Mouse (Mus musculus): ENCODE data around the gene Antxr2. TPM values are rescaled to one million over a fixed set of nuclear protein-coding genes. Genes with fewer than 3 reads are reported as not detected.
A peak's percentile ranks its signal among the peaks of the same experiment; 100 is the strongest.

Antxr2 gene
- polyA plus RNA-seq, 1 experiment from 2014 or later = 7.0 TPM

- peak; percentile 72 for DNase-seq (ENCODE audit: low spot score)
- H3K4me3 ChIP-seq (ENCODE audit: low read depth, low read length) = peak overlapping the region; percentile 70
- H3K9ac ChIP-seq (ENCODE audit: low read depth, low read length) = peak overlapping the region; percentile 73
- peak; percentile 74 for ATAC-seq (replicated peaks; ENCODE audit: low FRiP score)
- peaks cover 4% of the 10 kb centered on the region; the same call in 1 of the 2 replicates for H3K27me3 ChIP-seq (replicated peaks; ENCODE audit: control insufficient read depth, insufficient read depth, low read length)
- WGBS = 1% methylated on average over 36 of the region's 36 CpGs
- no peaks in the 10 kb centered on the region for H3K36me3 ChIP-seq (ENCODE audit: control insufficient read depth, insufficient read depth, low read length)
- H3K4me2 ChIP-seq = peak overlapping the region; percentile 90
- peaks cover 2% of the 10 kb centered on the region; the same call in 1 of the 2 replicates for H3K4me1 ChIP-seq (replicated peaks; ENCODE audit: control insufficient read depth, insufficient read depth, low read length)
- peak overlapping the region; percentile 73 for H3K27ac ChIP-seq (ENCODE audit: low read depth, low read length)
- H3K9me3 ChIP-seq (ENCODE audit: control insufficient read depth, low read length) = no peaks in the 10 kb centered on the region
Measured at GRCm38 (mm10) chr5:98030091-98030901, 547 bp downstream of the Antxr2 start.

GRCm38 (mm10) chr5:98027688-98028389 is 3.0 kb downstream of the Antxr2 start:
- WGBS = 53% methylated on average over 8 of the region's 8 CpGs
- no peaks in the 10 kb centered on the region for H3K9me3 ChIP-seq (ENCODE audit: control insufficient read depth, low read length)
- peaks cover 2% of the 10 kb centered on the region; the same call in 1 of the 2 replicates for H3K4me1 ChIP-seq (replicated peaks; ENCODE audit: control insufficient read depth, insufficient read depth, low read length)
- H3K4me3 ChIP-seq (ENCODE audit: low read depth, low read length) = no peak overlapping the region
- H3K36me3 ChIP-seq (ENCODE audit: control insufficient read depth, insufficient read depth, low read length) = no peaks in the 10 kb centered on the region
- no peak overlapping the region for H3K9ac ChIP-seq (ENCODE audit: low read depth, low read length)
- no peak overlapping the region; the same call in 1 of the 2 replicates for H3K4me2 ChIP-seq
- H3K27me3 ChIP-seq (replicated peaks; ENCODE audit: control insufficient read depth, insufficient read depth, low read length) = peaks cover 4% of the 10 kb centered on the region; the same call in 1 of the 2 replicates
- DNase-seq (ENCODE audit: low spot score) (no peak), ATAC-seq (replicated peaks; ENCODE audit: low FRiP score) (no peak)
- H3K27ac ChIP-seq (ENCODE audit: low read depth, low read length) = no peak overlapping the region

GRCm38 (mm10) chr5:98025921-98026320 is 4.9 kb downstream of the Antxr2 start:
- DNase-seq (ENCODE audit: low spot score) (no peak), ATAC-seq (replicated peaks; ENCODE audit: low FRiP score) (no peak)
- Histone ChIP-seq H3K36me3 (ENCODE audit: control insufficient read depth, insufficient read depth, low read length) (no peaks in the 10 kb centered on the region), H3K27ac (ENCODE audit: low read depth, low read length) (no peak overlapping the region), H3K9me3 (ENCODE audit: control insufficient read depth, low read length) (no peaks in the 10 kb centered on the region), H3K4me2 (no peak overlapping the region), H3K9ac (ENCODE audit: low read depth, low read length) (no peak overlapping the region), H3K4me1 (replicated peaks; ENCODE audit: control insufficient read depth, insufficient read depth, low read length) (peaks cover 2% of the 10 kb centered on the region; the same call in 1 of the 2 replicates), H3K4me3 (ENCODE audit: low read depth, low read length) (no peak overlapping the region), H3K27me3 (replicated peaks; ENCODE audit: control insufficient read depth, insufficient read depth, low read length) (no peaks in the 10 kb centered on the region)
- WGBS = 87% methylated on average over 2 of the region's 2 CpGs

GRCm38 (mm10) chr5:98024545-98024944 is 6.3 kb downstream of the Antxr2 start:
- 85% methylated on average over 2 of the region's 2 CpGs for WGBS

GRCm38 (mm10) chr5:98021518-98021917 is 9.3 kb downstream of the Antxr2 start:
- no peaks in the 10 kb centered on the region for H3K36me3 ChIP-seq (ENCODE audit: control insufficient read depth, insufficient read depth, low read length)
- no peak overlapping the region for H3K4me2 ChIP-seq
- ATAC-seq (replicated peaks; ENCODE audit: low FRiP score) (no peak), DNase-seq (ENCODE audit: low spot score) (no peak)
- peaks cover 3% of the 10 kb centered on the region; the same call in 1 of the 2 replicates for H3K4me1 ChIP-seq (replicated peaks; ENCODE audit: control insufficient read depth, insufficient read depth, low read length)
- 91% methylated on average over 4 of the region's 4 CpGs for WGBS
- H3K27ac ChIP-seq (ENCODE audit: low read depth, low read length) = no peak overlapping the region
- no peak overlapping the region for H3K9ac ChIP-seq (ENCODE audit: low read depth, low read length)
- H3K27me3 ChIP-seq (replicated peaks; ENCODE audit: control insufficient read depth, insufficient read depth, low read length) = no peaks in the 10 kb centered on the region
- H3K4me3 ChIP-seq (ENCODE audit: low read depth, low read length) = no peak overlapping the region
- no peaks in the 10 kb centered on the region for H3K9me3 ChIP-seq (ENCODE audit: control insufficient read depth, low read length)

More at GRCm38 (mm10) chr5:98024545-98024944, 6.3 kb downstream of the Antxr2 start:
- ATAC-seq (replicated peaks; ENCODE audit: low FRiP score) (no peak), DNase-seq (ENCODE audit: low spot score) (no peak)
- Histone ChIP-seq H3K9me3 (ENCODE audit: control insufficient read depth, low read length) (no peaks in the 10 kb centered on the region), H3K27ac (ENCODE audit: low read depth, low read length) (no peak overlapping the region), H3K36me3 (ENCODE audit: control insufficient read depth, insufficient read depth, low read length) (no peaks in the 10 kb centered on the region), H3K4me1 (replicated peaks; ENCODE audit: control insufficient read depth, insufficient read depth, low read length) (peaks cover 2% of the 10 kb centered on the region; the same call in 1 of the 2 replicates), H3K27me3 (replicated peaks; ENCODE audit: control insufficient read depth, insufficient read depth, low read length) (no peaks in the 10 kb centered on the region), H3K4me3 (ENCODE audit: low read depth, low read length) (no peak overlapping the region), H3K4me2 (no peak overlapping the region), H3K9ac (ENCODE audit: low read depth, low read length) (no peak overlapping the region)

- H3K36me3 ChIP-seq (ENCODE audit: control insufficient read depth, insufficient read depth, low read length) = no peaks in the 10 kb centered on the region
- H3K4me2 ChIP-seq = no peak overlapping the region
- peaks cover 3% of the 10 kb centered on the region; the same call in 1 of the 2 replicates for H3K4me1 ChIP-seq (replicated peaks; ENCODE audit: control insufficient read depth, insufficient read depth, low read length)
- no peaks in the 10 kb centered on the region for H3K27me3 ChIP-seq (replicated peaks; ENCODE audit: control insufficient read depth, insufficient read depth, low read length)
- DNase-seq (ENCODE audit: low spot score) (no peak), ATAC-seq (replicated peaks; ENCODE audit: low FRiP score) (no peak)
- no peak overlapping the region for H3K9ac ChIP-seq (ENCODE audit: low read depth, low read length)
- no peak overlapping the region for H3K4me3 ChIP-seq (ENCODE audit: low read depth, low read length)
- no peak overlapping the region for H3K27ac ChIP-seq (ENCODE audit: low read depth, low read length)
- H3K9me3 ChIP-seq (ENCODE audit: control insufficient read depth, low read length) = no peaks in the 10 kb centered on the region
Measured at GRCm38 (mm10) chr5:98020658-98021057, 10.2 kb downstream of the Antxr2 start.

GRCm38 (mm10) chr5:98019396-98019795 is 11.4 kb downstream of the Antxr2 start:
- Histone ChIP-seq H3K4me3 (ENCODE audit: low read depth, low read length) (no peak overlapping the region), H3K9ac (ENCODE audit: low read depth, low read length) (no peak overlapping the region), H3K27me3 (replicated peaks; ENCODE audit: control insufficient read depth, insufficient read depth, low read length) (no peaks in the 10 kb centered on the region), H3K4me2 (no peak overlapping the region), H3K36me3 (ENCODE audit: control insufficient read depth, insufficient read depth, low read length) (no peaks in the 10 kb centered on the region), H3K27ac (ENCODE audit: low read depth, low read length) (no peak overlapping the region), H3K4me1 (replicated peaks; ENCODE audit: control insufficient read depth, insufficient read depth, low read length) (peaks cover 3% of the 10 kb centered on the region; the same call in 1 of the 2 replicates), H3K9me3 (ENCODE audit: control insufficient read depth, low read length) (no peaks in the 10 kb centered on the region)
- DNase-seq (ENCODE audit: low spot score) = no peak
- ATAC-seq (replicated peaks; ENCODE audit: low FRiP score) = no peak
- whole genome bisulfite sequencing = 61% methylated on average over 1 of the region's 1 CpGs

GRCm38 (mm10) chr5:98018162-98018561 is 12.7 kb downstream of the Antxr2 start:
- H3K36me3 ChIP-seq (ENCODE audit: control insufficient read depth, insufficient read depth, low read length) = no peaks in the 10 kb centered on the region
- no peak overlapping the region for H3K4me3 ChIP-seq (ENCODE audit: low read depth, low read length)
- H3K27ac ChIP-seq (ENCODE audit: low read depth, low read length) = no peak overlapping the region
- H3K27me3 ChIP-seq (replicated peaks; ENCODE audit: control insufficient read depth, insufficient read depth, low read length) = no peaks in the 10 kb centered on the region
- no peak overlapping the region for H3K9ac ChIP-seq (ENCODE audit: low read depth, low read length)
- peaks cover 3% of the 10 kb centered on the region; the same call in 1 of the 2 replicates for H3K4me1 ChIP-seq (replicated peaks; ENCODE audit: control insufficient read depth, insufficient read depth, low read length)
- no peak overlapping the region for H3K4me2 ChIP-seq
- DNase-seq (ENCODE audit: low spot score) (no peak), ATAC-seq (replicated peaks; ENCODE audit: low FRiP score) (0 out of 2 replicates have a peak, but pooled peaks have one; percentile 39)
- 51% methylated on average over 6 of the region's 6 CpGs for WGBS
- H3K9me3 ChIP-seq (ENCODE audit: control insufficient read depth, low read length) = no peaks in the 10 kb centered on the region
